Mouse (Mus musculus): Measurements from ENCODE around the gene Hrh2. TPM values are rescaled to one million over a fixed set of nuclear protein-coding genes. Genes with fewer than 3 reads are reported as not detected.

Gene Hrh2
- polyA plus RNA-seq, 1 experiment from 2014 or later: 0.45 TPM

GRCm38 (mm10) chr13:54176406-54177020 is 15.4 kb upstream of the Hrh2 start:
- Histone ChIP-seq H3K9me3 (replicated peaks) (no peaks in the 10 kb centered on the region), H3K36me3 (no peaks in the 10 kb centered on the region), H3K4me2 (no peak overlapping the region), H3K4me3 (replicated peaks) (no peak overlapping the region), H3K9ac (replicated peaks) (no peak overlapping the region), H3K27me3 (replicated peaks) (no peaks in the 10 kb centered on the region), H3K4me1 (no peaks in the 10 kb centered on the region), H3K27ac (replicated peaks) (no peak overlapping the region)
- no peak for ATAC-seq (ENCODE audit: low FRiP score)
- WGBS: 90% methylated on average over 4 of the region's 4 CpGs

GRCm38 (mm10) chr13:54177346-54177745 is 14.6 kb upstream of the Hrh2 start:
- H3K4me3 ChIP-seq (replicated peaks): no peak overlapping the region
- 78% methylated on average over 2 of the region's 2 CpGs for WGBS
- H3K27ac ChIP-seq (replicated peaks): no peak overlapping the region
- no peaks in the 10 kb centered on the region for H3K36me3 ChIP-seq
- H3K9me3 ChIP-seq (replicated peaks): no peaks in the 10 kb centered on the region
- H3K9ac ChIP-seq (replicated peaks): no peak overlapping the region
- H3K4me1 ChIP-seq: no peaks in the 10 kb centered on the region
- H3K27me3 ChIP-seq (replicated peaks): no peaks in the 10 kb centered on the region
- no peak overlapping the region for H3K4me2 ChIP-seq
- no peak for ATAC-seq (ENCODE audit: low FRiP score)

- Histone ChIP-seq H3K9ac (replicated peaks) (no peak overlapping the region), H3K27me3 (replicated peaks) (no peaks in the 10 kb centered on the region), H3K9me3 (replicated peaks) (no peaks in the 10 kb centered on the region), H3K4me3 (replicated peaks) (no peak overlapping the region), H3K4me2 (no peak overlapping the region), H3K27ac (replicated peaks) (no peak overlapping the region), H3K4me1 (no peaks in the 10 kb centered on the region), H3K36me3 (no peaks in the 10 kb centered on the region)
- ATAC-seq (ENCODE audit: low FRiP score): no peak
- WGBS: 84% methylated on average over 5 of the region's 5 CpGs
These were observed 13.3 kb upstream of the Hrh2 start for GRCm38 (mm10) chr13:54178647-54179046.

GRCm38 (mm10) chr13:54179971-54180370 is 12.0 kb upstream of the Hrh2 start:
- Histone ChIP-seq H3K27ac (replicated peaks) (no peak overlapping the region), H3K4me2 (no peak overlapping the region), H3K9me3 (replicated peaks) (no peaks in the 10 kb centered on the region), H3K4me1 (no peaks in the 10 kb centered on the region), H3K27me3 (replicated peaks) (no peaks in the 10 kb centered on the region), H3K36me3 (no peaks in the 10 kb centered on the region), H3K4me3 (replicated peaks) (no peak overlapping the region), H3K9ac (replicated peaks) (no peak overlapping the region)
- 90% methylated on average over 3 of the region's 3 CpGs for WGBS
- ATAC-seq (ENCODE audit: low FRiP score): no peak

- Histone ChIP-seq H3K36me3 (no peaks in the 10 kb centered on the region), H3K9me3 (replicated peaks) (no peaks in the 10 kb centered on the region), H3K4me3 (replicated peaks) (no peak overlapping the region), H3K4me2 (no peak overlapping the region), H3K9ac (replicated peaks) (no peak overlapping the region), H3K27me3 (replicated peaks) (no peaks in the 10 kb centered on the region), H3K27ac (replicated peaks) (no peak overlapping the region), H3K4me1 (no peaks in the 10 kb centered on the region)
- WGBS: 52% methylated on average over 3 of the region's 3 CpGs
- no peak for ATAC-seq (ENCODE audit: low FRiP score)
These were observed 11.5 kb upstream of the Hrh2 start for GRCm38 (mm10) chr13:54180461-54180860.

GRCm38 (mm10) chr13:54181318-54181717 is 10.6 kb upstream of the Hrh2 start:
- H3K36me3 ChIP-seq: no peaks in the 10 kb centered on the region
- H3K27ac ChIP-seq (replicated peaks): no peak overlapping the region
- no peaks in the 10 kb centered on the region for H3K4me1 ChIP-seq
- H3K27me3 ChIP-seq (replicated peaks): no peaks in the 10 kb centered on the region
- no peaks in the 10 kb centered on the region for H3K9me3 ChIP-seq (replicated peaks)
- no peak overlapping the region for H3K9ac ChIP-seq (replicated peaks)
- no peak overlapping the region for H3K4me3 ChIP-seq (replicated peaks)
- 87% methylated on average over 6 of the region's 6 CpGs for WGBS
- H3K4me2 ChIP-seq: no peak overlapping the region
- no peak for ATAC-seq (ENCODE audit: low FRiP score)

- Histone ChIP-seq H3K9ac (replicated peaks) (no peak overlapping the region), H3K36me3 (no peaks in the 10 kb centered on the region)
These were observed 10.0 kb upstream of the Hrh2 start for GRCm38 (mm10) chr13:54181947-54182346.

GRCm38 (mm10) chr13:54186394-54186793 is 5.5 kb upstream of the Hrh2 start:
- ATAC-seq (ENCODE audit: low FRiP score): no peak
- no peak overlapping the region for H3K9ac ChIP-seq (replicated peaks)
- H3K27ac ChIP-seq (replicated peaks): no peak overlapping the region
- H3K9me3 ChIP-seq (replicated peaks): no peaks in the 10 kb centered on the region
- H3K4me1 ChIP-seq: no peaks in the 10 kb centered on the region
- no peak overlapping the region for H3K4me3 ChIP-seq (replicated peaks)
- 0 out of 2 replicates have a peak, but pooled peaks cover 3% of the 10 kb centered on the region for H3K27me3 ChIP-seq (replicated peaks)
- H3K36me3 ChIP-seq: no peaks in the 10 kb centered on the region
- 79% methylated on average over 5 of the region's 5 CpGs for WGBS
- no peak overlapping the region for H3K4me2 ChIP-seq

More at GRCm38 (mm10) chr13:54181947-54182346, 10.0 kb upstream of the Hrh2 start:
- H3K27me3 ChIP-seq (replicated peaks): no peaks in the 10 kb centered on the region
- H3K4me1 ChIP-seq: no peaks in the 10 kb centered on the region
- no peak overlapping the region for H3K4me2 ChIP-seq
- WGBS: 96% methylated on average over 4 of the region's 4 CpGs
- no peak overlapping the region for H3K4me3 ChIP-seq (replicated peaks)
- no peaks in the 10 kb centered on the region for H3K9me3 ChIP-seq (replicated peaks)
- H3K27ac ChIP-seq (replicated peaks): no peak overlapping the region
- ATAC-seq (ENCODE audit: low FRiP score): no peak

- H3K9ac ChIP-seq (replicated peaks): no peak overlapping the region
- H3K4me2 ChIP-seq: no peak overlapping the region
- no peak for ATAC-seq (ENCODE audit: low FRiP score)
- H3K27ac ChIP-seq (replicated peaks): no peak overlapping the region
- H3K27me3 ChIP-seq (replicated peaks): peaks cover 13% of the 10 kb centered on the region
- H3K36me3 ChIP-seq: no peaks in the 10 kb centered on the region
- no peaks in the 10 kb centered on the region for H3K9me3 ChIP-seq (replicated peaks)
- H3K4me1 ChIP-seq: peaks cover 10% of the 10 kb centered on the region
- WGBS: 88% methylated on average over 7 of the region's 7 CpGs
- no peak overlapping the region for H3K4me3 ChIP-seq (replicated peaks)
These were observed 3.7 kb upstream of the Hrh2 start for GRCm38 (mm10) chr13:54188190-54188706.

- 86% methylated on average over 14 of the region's 14 CpGs for WGBS
- Histone ChIP-seq H3K4me3 (replicated peaks) (no peak overlapping the region), H3K9ac (replicated peaks) (no peak overlapping the region), H3K4me2 (no peak overlapping the region), H3K27me3 (replicated peaks) (peaks cover 17% of the 10 kb centered on the region), H3K9me3 (replicated peaks) (no peaks in the 10 kb centered on the region), H3K27ac (replicated peaks) (no peak overlapping the region), H3K36me3 (no peaks in the 10 kb centered on the region), H3K4me1 (peaks cover 10% of the 10 kb centered on the region)
- no peak for ATAC-seq (ENCODE audit: low FRiP score)
These were observed 2.0 kb upstream of the Hrh2 start for GRCm38 (mm10) chr13:54189896-54190295.

- Histone ChIP-seq H3K4me3 (replicated peaks) (no peak overlapping the region), H3K36me3 (no peaks in the 10 kb centered on the region), H3K9ac (replicated peaks) (no peak overlapping the region), H3K27me3 (replicated peaks) (peaks cover 17% of the 10 kb centered on the region), H3K9me3 (replicated peaks) (no peaks in the 10 kb centered on the region), H3K4me1 (peaks cover 10% of the 10 kb centered on the region), H3K27ac (replicated peaks) (no peak overlapping the region), H3K4me2 (no peak overlapping the region)
- WGBS: 87% methylated on average over 3 of the region's 3 CpGs
- ATAC-seq (ENCODE audit: low FRiP score): no peak
These were observed 748 bp upstream of the Hrh2 start for GRCm38 (mm10) chr13:54191181-54191580.

GRCm38 (mm10) chr13:54193580-54193979 is 1.7 kb downstream of the Hrh2 start:
- Histone ChIP-seq H3K36me3 (no peaks in the 10 kb centered on the region), H3K9ac (replicated peaks) (no peak overlapping the region), H3K27me3 (replicated peaks) (peaks cover 17% of the 10 kb centered on the region), H3K4me3 (replicated peaks) (no peak overlapping the region), H3K9me3 (replicated peaks) (no peaks in the 10 kb centered on the region), H3K27ac (replicated peaks) (no peak overlapping the region), H3K4me1 (peaks cover 10% of the 10 kb centered on the region), H3K4me2 (no peak overlapping the region)
- WGBS: 70% methylated on average over 5 of the region's 5 CpGs
- ATAC-seq (ENCODE audit: low FRiP score): no peak

All from neural tube, embryonic 15.5 days (tissue).